Mouse (Mus musculus) ES-E14 (cell line): ENCODE results near the gene Asb8.

Experiments
- CHD2 ChIP-seq: IDR thresholded peaks from 2 replicates; pipeline ENCODE4 v1.6.1; 2014; ENCODE audit warnings: mild to moderate bottlenecking, low read depth, low read length, inconsistent platforms
- HCFC1 ChIP-seq: IDR thresholded peaks from 2 replicates; pipeline ENCODE4 v1.6.1; 2012; ENCODE audit warnings: low read length, inconsistent platforms, borderline replicate concordance; ENCODE audit not compliant: insufficient read depth
- MAFK ChIP-seq: IDR thresholded peaks from 2 replicates; pipeline ENCODE4 v1.6.1; 2014; ENCODE audit warnings: mild to moderate bottlenecking, low read depth, low read length, inconsistent platforms; ENCODE audit not compliant: insufficient read depth
- ZC3H11A ChIP-seq: IDR thresholded peaks from 2 replicates; pipeline ENCODE4 v1.6.1; 2012; ENCODE audit warnings: low read depth, mild to moderate bottlenecking, inconsistent platforms, low read length, borderline replicate concordance
- ZNF384 ChIP-seq: IDR thresholded peaks from 2 replicates; pipeline ENCODE4 v1.6.1; 2012; ENCODE audit warnings: low read depth, low read length, inconsistent platforms

DNA sequence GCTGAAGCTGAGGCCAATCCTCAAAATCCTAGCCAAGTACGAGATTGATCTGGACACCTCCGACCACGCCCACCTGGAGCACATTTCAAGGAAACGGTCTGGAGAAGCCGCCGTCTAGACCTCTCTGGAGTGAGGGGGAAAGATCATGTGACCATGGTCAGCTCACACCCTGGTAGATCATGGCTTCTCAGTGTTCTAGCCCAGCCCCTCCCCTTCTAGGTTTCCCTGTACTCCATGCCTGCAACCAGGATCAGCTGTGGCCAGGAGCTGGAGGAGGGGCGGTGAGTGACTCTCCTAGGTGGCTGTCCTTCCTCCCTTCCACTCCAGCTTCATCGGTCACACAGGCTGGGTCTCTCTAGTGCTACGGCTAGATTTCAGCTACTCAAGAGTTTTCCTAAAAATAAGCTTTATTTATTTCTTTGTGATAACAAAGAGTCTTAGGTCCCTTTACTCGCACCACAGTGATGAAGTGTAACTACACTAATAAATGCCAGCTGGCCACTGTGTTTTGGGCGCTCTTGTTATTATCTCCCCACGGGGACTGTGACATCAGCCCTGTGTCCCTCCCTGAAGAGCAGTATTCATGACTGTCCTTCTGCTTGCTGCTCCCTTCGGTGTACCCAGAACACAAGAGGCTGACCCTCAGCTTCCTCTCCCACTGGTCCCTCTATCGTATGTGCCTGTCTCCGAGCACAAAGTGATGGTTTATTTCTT is 33.3 kb downstream of the Asb8 start:
- TF ChIP-seq ZC3H11A (no peak), MAFK (no peak), HCFC1 (no peak), CHD2 (no peak), ZNF384 (no peak)
